Mouse (Mus musculus) adrenal gland, adult 10 weeks (tissue): ENCODE data around the gene Gm20838. TPM values are rescaled to one million over a fixed set of nuclear protein-coding genes. Genes with fewer than 3 reads are reported as not detected.

Experiments used
- polyA plus RNA-seq: library from polyadenylated mRNA; stranded (reverse); fragments of 350-450 nt; fragmentation: Illumina TruSeq; extraction: RNeasy Lipid Tissue Mini Kit (QIAGEN cat#74804); gene quantifications from one replicate; pipeline ENCODE4 v1.2.3, GENCODE M21; 2014; ENCODE audit warnings: low read depth, low replicate concordance

Gm20838 gene
- polyA plus RNA-seq, result not detected

GRCm38 (mm10) chrY:33543064-33543463 lies at the start of gene Gm20838:
Gm20838 (minus strand) TSS chrY:33543164.

